Mouse (Mus musculus) liver, adult (tissue): ENCODE data around the gene Setd2.

ENCODE experiments used
- GATA4 ChIP-seq: IDR thresholded peaks from 2 replicates; pipeline ENCODE4 v1.6.1; 2014; ENCODE audit warnings: mild to moderate bottlenecking, low read length; ENCODE audit not compliant: insufficient replicate concordance

The Setd2 gene

GRCm38 (mm10) chr9:110532538-110533291 is at the start of gene Setd2:
Gene Setd2 (plus strand): TSS chr9:110532597.
- TF ChIP-seq GATA4: no peak

- TF ChIP-seq GATA4: no peak
These were observed 43.6 kb upstream of the Setd2 start for GRCm38 (mm10) chr9:110488841-110489240.

DNA sequence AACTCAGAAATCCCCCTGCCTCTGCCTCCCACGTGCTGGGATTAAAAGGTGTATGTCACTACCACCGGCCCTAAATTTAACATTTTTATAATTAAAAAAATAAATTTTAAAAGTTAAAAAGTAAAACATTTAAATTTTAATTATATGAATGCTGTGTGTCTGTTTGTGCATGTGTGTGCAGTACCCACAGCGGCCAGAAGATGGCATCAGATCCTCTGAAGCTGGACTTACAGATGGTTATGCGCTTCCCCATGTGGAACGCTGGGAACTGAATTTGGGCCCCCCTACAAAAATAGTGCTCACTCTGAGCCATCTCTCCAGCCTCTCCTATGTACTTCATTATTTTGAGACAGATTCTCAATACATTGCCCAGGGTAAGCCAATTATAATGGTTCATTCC is 41.5 kb upstream of the Setd2 start:
- TF ChIP-seq GATA4: no peak

- TF ChIP-seq GATA4: no peak
These were observed 6.7 kb upstream of the Setd2 start for GRCm38 (mm10) chr9:110525737-110526136.

DNA sequence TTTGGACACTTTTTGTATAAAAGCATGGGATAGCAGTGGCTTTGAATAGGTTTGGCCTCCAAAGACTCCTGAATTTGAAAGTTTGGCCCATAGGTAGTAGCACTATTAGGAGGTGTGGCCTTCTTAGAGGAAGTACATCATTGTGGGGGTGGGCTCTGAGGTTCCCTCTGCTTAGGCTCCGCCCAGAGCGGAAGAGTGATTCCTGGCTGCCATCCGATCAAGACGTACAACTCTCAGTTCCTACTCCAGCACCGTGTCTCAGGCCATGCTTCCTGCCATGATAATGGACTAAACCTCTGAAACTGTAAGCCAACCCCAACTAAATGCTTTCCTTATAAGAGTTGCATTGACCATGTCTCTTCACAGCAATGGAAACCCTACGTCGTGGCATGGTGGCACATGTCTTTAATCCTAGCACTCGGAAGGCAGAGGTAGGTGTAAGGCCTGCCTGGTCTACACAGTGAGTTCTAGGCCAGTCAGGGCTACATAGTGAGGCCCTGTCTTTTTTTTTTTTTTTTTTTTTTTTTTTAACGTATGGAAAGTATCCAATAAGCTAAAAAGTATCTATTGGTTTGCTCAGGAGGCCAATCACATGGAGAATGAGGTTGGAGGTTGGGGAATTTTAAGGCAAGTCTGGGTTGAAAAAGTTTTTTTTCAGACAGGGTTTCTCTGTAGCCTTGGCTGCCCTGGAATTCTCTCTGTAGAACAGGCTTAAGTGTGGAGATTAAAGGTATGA is 3.2 kb upstream of the Setd2 start:
- no peak for TF ChIP-seq GATA4

DNA sequence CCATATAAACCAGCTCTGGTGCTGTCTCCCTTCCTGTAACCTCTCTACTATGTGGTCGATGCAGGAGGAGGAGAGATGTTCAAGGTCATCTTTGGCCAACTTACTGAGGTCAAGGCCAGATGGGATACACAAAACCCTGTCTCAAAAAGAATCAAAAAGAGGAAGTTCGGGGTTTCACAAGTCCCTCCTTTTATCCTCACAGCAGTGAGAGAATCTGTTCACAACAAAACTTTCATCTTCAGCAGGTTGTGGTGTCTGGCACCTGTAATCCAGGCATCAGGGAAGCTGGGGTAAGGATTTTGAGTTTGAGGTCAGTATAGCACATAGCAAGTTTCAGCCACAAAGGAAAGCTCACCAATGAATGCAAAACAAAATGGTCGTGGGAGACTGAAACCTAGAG is 1.7 kb upstream of the Setd2 start:
- TF ChIP-seq GATA4: no peak

GRCm38 (mm10) chr9:110531151-110531791 is 1.1 kb upstream of the Setd2 start:
- TF ChIP-seq GATA4: no peak

- peak; percentile 26; the same call in 1 of the 2 replicates for TF ChIP-seq GATA4
These were observed 395 bp upstream of the Setd2 start for GRCm38 (mm10) chr9:110531914-110532489.

- TF ChIP-seq GATA4: no peak
These were observed 1.2 kb downstream of the Setd2 start for GRCm38 (mm10) chr9:110533645-110534044.

DNA sequence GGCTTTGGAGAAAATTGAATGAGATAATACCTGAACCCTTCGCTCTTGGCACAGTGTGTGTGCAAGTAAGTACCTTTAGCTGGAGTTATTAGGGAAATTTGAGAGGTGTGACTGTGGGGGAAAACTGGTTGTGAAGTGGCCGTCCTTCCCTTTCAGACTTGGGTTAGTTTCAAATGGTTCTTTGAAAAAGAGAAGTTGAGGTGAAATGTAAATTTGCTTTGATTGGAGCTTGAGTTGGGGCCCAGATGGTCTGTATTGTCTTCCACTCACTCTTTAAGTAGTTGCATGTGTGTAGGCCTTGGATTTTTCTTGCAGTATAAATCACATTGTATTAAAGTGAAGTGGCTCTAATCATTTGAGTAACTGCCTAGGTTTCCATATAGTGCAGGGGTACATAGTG is 2.7 kb downstream of the Setd2 start:
- no peak for TF ChIP-seq GATA4

GRCm38 (mm10) chr9:110536636-110537035 is 4.2 kb downstream of the Setd2 start:
- TF ChIP-seq GATA4: no peak

- TF ChIP-seq GATA4: no peak
These were observed 6.1 kb downstream of the Setd2 start for GRCm38 (mm10) chr9:110538511-110538910.

GRCm38 (mm10) chr9:110541988-110542387 is 9.6 kb downstream of the Setd2 start:
- TF ChIP-seq GATA4: no peak

DNA sequence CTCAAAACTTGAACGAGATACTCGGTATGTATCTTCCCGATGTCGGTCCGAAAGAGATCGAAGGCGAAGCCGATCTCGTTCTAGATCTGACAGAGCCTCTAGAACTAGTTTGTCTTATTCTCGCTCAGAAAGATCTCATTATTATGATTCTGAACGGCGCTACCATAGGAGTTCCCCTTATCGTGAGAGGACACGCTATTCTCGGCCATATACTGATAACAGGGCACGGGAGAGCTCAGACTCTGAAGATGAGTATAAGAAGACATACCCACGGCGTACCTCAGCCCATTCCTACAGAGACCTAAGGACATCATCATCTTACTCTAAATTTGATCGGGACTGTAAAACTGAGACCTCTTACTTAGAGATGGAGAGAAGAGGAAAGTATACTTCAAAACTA is 15.9 kb downstream of the Setd2 start:
- TF ChIP-seq GATA4: no peak

- TF ChIP-seq GATA4: no peak
These were observed 35.9 kb downstream of the Setd2 start for GRCm38 (mm10) chr9:110568309-110568708.

DNA sequence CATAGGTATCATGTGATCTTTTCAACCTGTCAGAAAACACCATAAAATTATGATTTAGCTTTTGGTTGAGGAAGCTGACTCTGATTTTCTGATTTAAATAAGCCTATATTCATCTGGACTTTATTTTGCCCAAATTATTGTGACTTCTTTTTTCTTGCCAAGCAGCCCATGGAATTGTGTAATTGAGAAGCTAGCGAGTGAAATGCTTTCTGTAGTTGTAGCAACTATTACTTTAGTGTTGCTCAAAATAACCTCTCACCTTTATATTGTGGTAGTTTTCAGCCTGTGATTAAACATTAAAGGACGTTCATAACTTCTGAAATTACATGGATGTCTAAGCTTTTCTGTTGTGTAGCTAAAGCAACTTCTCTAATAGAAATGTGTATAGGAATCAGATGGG is 49.8 kb downstream of the Setd2 start:
- TF ChIP-seq GATA4: no peak
